Mouse (Mus musculus) thymus, adult 2 months (tissue): ENCODE data around the gene Calm5.

Experiments used
- CTCF ChIP-seq: fragments of 200-500 bp; IDR thresholded peaks from 2 replicates; pipeline ENCODE4 v1.5.1; 2012; ENCODE audit warnings: mild to moderate bottlenecking, control low read depth, low read length, moderate library complexity, borderline replicate concordance; ENCODE audit not compliant: control insufficient read depth, poor library complexity, insufficient read depth; ENCODE audit errors: extremely low read depth
- POLR2A ChIP-seq: fragments of 200-500 bp; IDR thresholded peaks from 2 replicates; pipeline ENCODE4 v1.6.1; 2012; ENCODE audit warnings: mild to moderate bottlenecking, low read length, control low read depth, moderate library complexity; ENCODE audit not compliant: control insufficient read depth, poor library complexity, insufficient read depth; ENCODE audit errors: extremely low read depth

- TF ChIP-seq CTCF: no peak
- no peak for TF ChIP-seq POLR2A
Measured at GRCm38 (mm10) chr13:3825726-3826125, 28.2 kb upstream of the Calm5 start.
